Mouse (Mus musculus) skeletal muscle tissue, adult 2 months (tissue): ENCODE data around the gene Serpina3b.

ENCODE experiments used
- DNase-seq: peaks from one replicate; pipeline ENCODE4 v3.0.0-alpha.2; 2012; ENCODE audit warnings: low read depth, low spot score

Gene Serpina3b

GRCm38 (mm10) chr12:104175636-104176035 lies 47.8 kb downstream of the Serpina3b start:
- no peak for DNase-seq

GRCm38 (mm10) chr12:104178577-104178976 lies 50.8 kb downstream of the Serpina3b start:
- DNase-seq, result no peak

- DNase-seq, result no peak
Observed at GRCm38 (mm10) chr12:104178987-104179386, 51.2 kb downstream of the Serpina3b start.

- DNase-seq, result no peak
Observed at GRCm38 (mm10) chr12:104185046-104185445, 57.2 kb downstream of the Serpina3b start.

- DNase-seq, result no peak
Observed at GRCm38 (mm10) chr12:104186041-104186581, 58.3 kb downstream of the Serpina3b start.
